Mouse (Mus musculus): ENCODE measurements around the gene Zbtb16.

Gene Zbtb16

GRCm38 (mm10) chr9:48646781-48647647 is 189.0 kb downstream of the Zbtb16 start:
- DNase-seq (ENCODE audit: low spot score in 2 of 2) = no peak

GRCm38 (mm10) chr9:48646251-48646650 is 189.8 kb downstream of the Zbtb16 start:
- peak; percentile 61 to 74 for DNase-seq (ENCODE audit: low spot score in 2 of 2)

- DNase-seq (ENCODE audit: low spot score in 2 of 2) = no peak
Measured at GRCm38 (mm10) chr9:48645648-48646126, 190.3 kb downstream of the Zbtb16 start.

- DNase-seq (ENCODE audit: low spot score in 2 of 2) = no peak
Measured at GRCm38 (mm10) chr9:48644926-48645647, 190.9 kb downstream of the Zbtb16 start.

GRCm38 (mm10) chr9:48644376-48644775 is 191.6 kb downstream of the Zbtb16 start:
- no peak for DNase-seq (ENCODE audit: low spot score in 2 of 2)

- no peak for DNase-seq (ENCODE audit: low spot score in 2 of 2)
Measured at GRCm38 (mm10) chr9:48641636-48642035, 194.4 kb downstream of the Zbtb16 start.

- DNase-seq (ENCODE audit: low spot score in 2 of 2) = no peak
Measured at GRCm38 (mm10) chr9:48640881-48641280, 195.1 kb downstream of the Zbtb16 start.

GRCm38 (mm10) chr9:48638176-48638803 is 197.7 kb downstream of the Zbtb16 start:
- DNase-seq (ENCODE audit: low spot score in 2 of 2) = no peak

- no peak for DNase-seq (ENCODE audit: low spot score in 2 of 2)
Measured at GRCm38 (mm10) chr9:48637161-48637560, 198.9 kb downstream of the Zbtb16 start.

- DNase-seq (ENCODE audit: low spot score in 2 of 2) = no peak
Measured at GRCm38 (mm10) chr9:48635576-48636350, 200.3 kb downstream of the Zbtb16 start.

- no peak for DNase-seq (ENCODE audit: low spot score in 2 of 2)
Measured at GRCm38 (mm10) chr9:48633147-48633546, 202.9 kb downstream of the Zbtb16 start.

GRCm38 (mm10) chr9:48619268-48619667 is 216.8 kb downstream of the Zbtb16 start:
- no peak for DNase-seq (ENCODE audit: low spot score in 2 of 2)

- DNase-seq (ENCODE audit: low spot score in 2 of 2) = peak in 1 of 2 experiments; percentile 66
Measured at GRCm38 (mm10) chr9:48618589-48618988, 217.4 kb downstream of the Zbtb16 start.

- no peak for DNase-seq (ENCODE audit: low spot score in 2 of 2)
Measured at GRCm38 (mm10) chr9:48618111-48618510, 217.9 kb downstream of the Zbtb16 start.

GRCm38 (mm10) chr9:48617511-48618010 is 218.5 kb downstream of the Zbtb16 start:
- DNase-seq (ENCODE audit: low spot score in 2 of 2) = no peak

- DNase-seq (ENCODE audit: low spot score in 2 of 2) = no peak
Measured at GRCm38 (mm10) chr9:48613221-48613620, 222.8 kb downstream of the Zbtb16 start.

GRCm38 (mm10) chr9:48612542-48612941 is 223.5 kb downstream of the Zbtb16 start:
- DNase-seq (ENCODE audit: low spot score in 2 of 2) = no peak

- no peak for DNase-seq (ENCODE audit: low spot score in 2 of 2)
Measured at GRCm38 (mm10) chr9:48611032-48611431, 225.0 kb downstream of the Zbtb16 start.

GRCm38 (mm10) chr9:48609734-48610133 is 226.3 kb downstream of the Zbtb16 start:
- no peak for DNase-seq (ENCODE audit: low spot score in 2 of 2)

- DNase-seq (ENCODE audit: low spot score in 2 of 2) = no peak
Measured at GRCm38 (mm10) chr9:48607417-48607816, 228.6 kb downstream of the Zbtb16 start.

GRCm38 (mm10) chr9:48606171-48606570 is 229.9 kb downstream of the Zbtb16 start:
- no peak for DNase-seq (ENCODE audit: low spot score in 2 of 2)
